Mouse (Mus musculus): ENCODE measurements around the gene Atp2a2. TPM values are rescaled to one million over a fixed set of nuclear protein-coding genes. Genes with fewer than 3 reads are reported as not detected.
A peak's percentile ranks its signal among the peaks of the same experiment; 100 is the strongest.

Atp2a2 gene
- total RNA-seq (2014; rRNA removed) (202 and 210 TPM in 2 replicates), polyA plus RNA-seq (2015; fragmentation: Nextera tagmentation; extraction: Ambion mirVana) (40.4 and 45.2 TPM in 2 replicates)

GRCm38 (mm10) chr5:122502077-122502941 is at the start of gene Atp2a2:
Gene Atp2a2, minus strand, starts transcription at chr5:122502225.
- Histone ChIP-seq H3K9ac (replicated peaks; ENCODE audit: low read length, poor library complexity, severe bottlenecking) (peak within 1 kb of the TSS; percentile 99), H3K36me3 (ENCODE audit: insufficient read depth, low read length) (no peaks in the 10 kb centered on the region), H3K9me3 (ENCODE audit: low read length) (no peaks in the 10 kb centered on the region), H3K27ac (ENCODE audit: low read depth, low read length) (peak within 1 kb of the TSS; percentile 100), H3K27me3 (ENCODE audit: insufficient read depth, low read length) (no peaks in the 10 kb centered on the region), H3K4me3 (ENCODE audit: low read depth, low read length) (peak within 1 kb of the TSS; percentile 95), H3K4me2 (ENCODE audit: low read depth, low read length, poor library complexity, severe bottlenecking) (peak within 1 kb of the TSS; percentile 75), H3K4me1 (ENCODE audit: insufficient read depth, low read length) (peaks cover 21% of the 10 kb centered on the region)
- 1% methylated on average over 76 of the region's 113 CpGs for WGBS
- TF ChIP-seq CTCF (IDR thresholded peaks at IDR 0.05): peak; percentile 53
- DNase-seq (ENCODE audit: low spot score) (peak; percentile 97), ATAC-seq (ENCODE audit: low FRiP score) (peak; percentile 95)

GRCm38 (mm10) chr5:122550460-122550859 is 48.4 kb upstream of the Atp2a2 start:
- Histone ChIP-seq H3K36me3 (ENCODE audit: insufficient read depth, low read length) (peaks cover 2% of the 10 kb centered on the region; the same call in 1 of the 2 replicates), H3K4me3 (ENCODE audit: low read depth, low read length) (no peak overlapping the region), H3K9ac (replicated peaks; ENCODE audit: low read length, poor library complexity, severe bottlenecking) (no peak overlapping the region), H3K27me3 (ENCODE audit: insufficient read depth, low read length) (no peaks in the 10 kb centered on the region), H3K4me1 (ENCODE audit: insufficient read depth, low read length) (no peaks in the 10 kb centered on the region), H3K27ac (ENCODE audit: low read depth, low read length) (no peak overlapping the region), H3K9me3 (ENCODE audit: low read length) (no peaks in the 10 kb centered on the region), H3K4me2 (ENCODE audit: low read depth, low read length, poor library complexity, severe bottlenecking) (no peak overlapping the region)
- DNase-seq (ENCODE audit: low spot score) (no peak), ATAC-seq (ENCODE audit: low FRiP score) (no peak)
- no peak for TF ChIP-seq CTCF (IDR thresholded peaks at IDR 0.05)
- 60% methylated on average over 8 of the region's 8 CpGs for WGBS

GRCm38 (mm10) chr5:122548671-122549070 is 46.6 kb upstream of the Atp2a2 start:
- Histone ChIP-seq H3K4me1 (ENCODE audit: insufficient read depth, low read length) (no peaks in the 10 kb centered on the region), H3K36me3 (ENCODE audit: insufficient read depth, low read length) (peaks cover 2% of the 10 kb centered on the region; the same call in 1 of the 2 replicates), H3K9me3 (ENCODE audit: low read length) (no peaks in the 10 kb centered on the region), H3K4me2 (ENCODE audit: low read depth, low read length, poor library complexity, severe bottlenecking) (no peak overlapping the region), H3K27ac (ENCODE audit: low read depth, low read length) (no peak overlapping the region), H3K9ac (replicated peaks; ENCODE audit: low read length, poor library complexity, severe bottlenecking) (no peak overlapping the region), H3K27me3 (ENCODE audit: insufficient read depth, low read length) (no peaks in the 10 kb centered on the region), H3K4me3 (ENCODE audit: low read depth, low read length) (no peak overlapping the region)
- ATAC-seq (ENCODE audit: low FRiP score): no peak
- no peak for TF ChIP-seq CTCF (IDR thresholded peaks at IDR 0.05)
- WGBS: 73% methylated on average over 6 of the region's 6 CpGs
- DNase-seq (ENCODE audit: low spot score): no peak

GRCm38 (mm10) chr5:122547810-122548209 is 45.8 kb upstream of the Atp2a2 start:
- ATAC-seq (ENCODE audit: low FRiP score) (no peak), DNase-seq (ENCODE audit: low spot score) (no peak)
- Histone ChIP-seq H3K27me3 (ENCODE audit: insufficient read depth, low read length) (no peaks in the 10 kb centered on the region), H3K9ac (replicated peaks; ENCODE audit: low read length, poor library complexity, severe bottlenecking) (no peak overlapping the region), H3K36me3 (ENCODE audit: insufficient read depth, low read length) (peaks cover 2% of the 10 kb centered on the region; the same call in 1 of the 2 replicates), H3K9me3 (ENCODE audit: low read length) (no peaks in the 10 kb centered on the region), H3K4me3 (ENCODE audit: low read depth, low read length) (no peak overlapping the region), H3K4me1 (ENCODE audit: insufficient read depth, low read length) (no peaks in the 10 kb centered on the region), H3K27ac (ENCODE audit: low read depth, low read length) (no peak overlapping the region), H3K4me2 (ENCODE audit: low read depth, low read length, poor library complexity, severe bottlenecking) (no peak overlapping the region)
- WGBS: 82% methylated on average over 6 of the region's 6 CpGs
- no peak for TF ChIP-seq CTCF (IDR thresholded peaks at IDR 0.05)

GRCm38 (mm10) chr5:122547251-122547714 is 45.3 kb upstream of the Atp2a2 start:
- TF ChIP-seq CTCF (IDR thresholded peaks at IDR 0.05): peak; percentile 71
- no peaks in the 10 kb centered on the region for H3K4me1 ChIP-seq (ENCODE audit: insufficient read depth, low read length)
- 56% methylated on average over 7 of the region's 7 CpGs for WGBS

GRCm38 (mm10) chr5:122543392-122543791 is 41.4 kb upstream of the Atp2a2 start:
- Histone ChIP-seq H3K4me2 (ENCODE audit: low read depth, low read length, poor library complexity, severe bottlenecking) (no peak overlapping the region), H3K9ac (replicated peaks; ENCODE audit: low read length, poor library complexity, severe bottlenecking) (no peak overlapping the region), H3K9me3 (ENCODE audit: low read length) (no peaks in the 10 kb centered on the region), H3K4me3 (ENCODE audit: low read depth, low read length) (no peak overlapping the region), H3K4me1 (ENCODE audit: insufficient read depth, low read length) (no peaks in the 10 kb centered on the region), H3K27ac (ENCODE audit: low read depth, low read length) (no peak overlapping the region), H3K27me3 (ENCODE audit: insufficient read depth, low read length) (no peaks in the 10 kb centered on the region), H3K36me3 (ENCODE audit: insufficient read depth, low read length) (no peaks in the 10 kb centered on the region)
- DNase-seq (ENCODE audit: low spot score): no peak
- no peak for ATAC-seq (ENCODE audit: low FRiP score)
- no peak for TF ChIP-seq CTCF (IDR thresholded peaks at IDR 0.05)
- 92% methylated on average over 6 of the region's 6 CpGs for WGBS

More at GRCm38 (mm10) chr5:122547251-122547714, 45.3 kb upstream of the Atp2a2 start:
- no peak for ATAC-seq (ENCODE audit: low FRiP score)
- peak; percentile 63 for DNase-seq (ENCODE audit: low spot score)
- no peak overlapping the region for H3K4me2 ChIP-seq (ENCODE audit: low read depth, low read length, poor library complexity, severe bottlenecking)
- 0 out of 2 replicates have a peak overlapping the region, but pooled peaks have one; percentile 24 for H3K9ac ChIP-seq (replicated peaks; ENCODE audit: low read length, poor library complexity, severe bottlenecking)
- no peak overlapping the region for H3K4me3 ChIP-seq (ENCODE audit: low read depth, low read length)
- no peaks in the 10 kb centered on the region for H3K9me3 ChIP-seq (ENCODE audit: low read length)
- H3K27me3 ChIP-seq (ENCODE audit: insufficient read depth, low read length): no peaks in the 10 kb centered on the region
- H3K27ac ChIP-seq (ENCODE audit: low read depth, low read length): no peak overlapping the region
- peaks cover 2% of the 10 kb centered on the region; the same call in 1 of the 2 replicates for H3K36me3 ChIP-seq (ENCODE audit: insufficient read depth, low read length)

Measured in midbrain, postnatal 0 days (tissue).